Mouse (Mus musculus): ENCODE measurements at regions not wholly inside any gene's neighbourhood (a gene's known extent, or its start where the extent isn't known, plus 50 kb on each side); places are given as distances from the start of the nearest gene placed in this dataset.

DNA sequence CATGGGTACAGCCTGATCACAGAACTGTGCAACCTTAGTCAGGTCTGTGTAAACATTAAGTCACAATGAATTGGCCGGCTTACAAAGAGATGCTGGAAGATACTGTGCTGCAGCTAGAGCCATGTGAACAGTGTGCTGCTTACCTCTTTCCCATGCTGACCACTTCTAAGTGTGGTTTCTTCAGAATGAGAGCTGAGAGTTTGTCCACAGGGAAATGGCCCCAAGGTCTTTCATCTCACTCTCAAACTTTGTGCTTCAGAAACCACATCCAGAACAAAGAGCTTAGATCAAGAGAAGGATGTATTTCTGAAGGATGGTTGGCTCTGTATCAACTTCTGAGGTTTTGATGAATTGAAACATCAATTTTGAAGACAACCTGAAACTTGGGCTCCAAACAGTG is 165.7 kb downstream of the Lrrc3b start:
- 83% methylated on average over 1 of the region's 1 CpGs for WGBS
- Histone ChIP-seq H3K4me1 (replicated peaks; ENCODE audit: control insufficient read depth, insufficient read depth, low read length) (0 out of 2 replicates have a peak, but pooled peaks cover 3% of the 10 kb centered on the region), H3K4me3 (ENCODE audit: control insufficient read depth, insufficient read depth, low read length) (no peak overlapping the region), H3K27me3 (ENCODE audit: control insufficient read depth, insufficient read depth, low read length) (no peaks in the 10 kb centered on the region), H3K36me3 (ENCODE audit: control insufficient read depth, insufficient read depth, low read length) (no peaks in the 10 kb centered on the region), H3K27ac (ENCODE audit: control insufficient read depth, insufficient read depth, low read length) (no peak overlapping the region)
- DNase-seq, result no peak
- no peak for TF ChIP-seq POLR2A (IDR thresholded peaks at IDR 0.05; ENCODE audit: control insufficient read depth, extremely low read depth, insufficient read depth, low read length, poor library complexity)

DNA sequence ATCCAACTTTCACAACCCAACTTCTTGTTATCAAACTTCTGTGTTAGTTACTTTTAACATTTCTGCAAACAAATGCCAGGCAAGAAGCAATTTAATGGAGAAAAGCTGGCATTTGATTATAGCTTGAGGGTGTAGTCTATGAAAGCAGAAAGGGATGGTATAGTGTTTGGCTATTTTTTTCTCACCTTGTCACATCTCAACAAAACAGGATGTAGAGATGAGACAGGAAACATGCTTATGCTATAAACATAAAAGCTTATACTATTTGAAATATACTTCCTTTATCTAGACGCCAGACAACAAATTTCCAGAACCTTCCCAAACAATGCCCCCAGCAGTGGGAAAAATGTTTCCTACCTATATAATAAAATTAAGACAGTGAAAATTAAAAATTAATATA is 166.4 kb downstream of the Lrrc3b start:
- TF ChIP-seq POLR2A (IDR thresholded peaks at IDR 0.05; ENCODE audit: control insufficient read depth, extremely low read depth, insufficient read depth, low read length, poor library complexity) (no peak), CTCF (IDR thresholded peaks at IDR 0.05; ENCODE audit: borderline replicate concordance, control insufficient read depth, extremely low read depth, insufficient read depth, low read length, poor library complexity) (no peak)
- H3K4me1 ChIP-seq (replicated peaks; ENCODE audit: control insufficient read depth, insufficient read depth, low read length), result 0 out of 2 replicates have a peak, but pooled peaks cover 3% of the 10 kb centered on the region
- no peak for DNase-seq
- no peak overlapping the region for H3K27ac ChIP-seq (ENCODE audit: control insufficient read depth, insufficient read depth, low read length)
- no peaks in the 10 kb centered on the region for H3K36me3 ChIP-seq (ENCODE audit: control insufficient read depth, insufficient read depth, low read length)
- H3K27me3 ChIP-seq (ENCODE audit: control insufficient read depth, insufficient read depth, low read length), result no peaks in the 10 kb centered on the region
- no peak overlapping the region for H3K4me3 ChIP-seq (ENCODE audit: control insufficient read depth, insufficient read depth, low read length)
- WGBS, result 58% methylated on average over 1 of the region's 1 CpGs

DNA sequence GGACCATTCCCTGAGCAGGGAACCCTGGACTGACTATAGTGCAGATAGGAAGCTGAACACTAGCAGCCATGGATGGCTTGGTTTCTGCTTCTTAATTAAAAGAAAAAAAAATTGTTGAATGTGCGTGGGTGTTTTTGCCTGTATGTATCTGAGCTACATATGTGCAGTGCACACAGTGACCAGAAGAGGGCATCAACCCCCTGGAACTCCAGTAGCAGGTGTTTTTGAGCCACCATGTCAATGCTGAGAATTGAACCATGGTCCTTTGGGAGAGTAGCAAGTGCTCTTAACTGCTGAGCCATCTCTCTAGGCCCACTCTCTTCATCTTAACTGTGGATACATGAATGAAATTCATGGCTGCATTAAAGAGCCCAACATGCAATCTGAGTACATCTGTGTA is 172.5 kb downstream of the Lrrc3b start:
- TF ChIP-seq CTCF (IDR thresholded peaks at IDR 0.05; ENCODE audit: borderline replicate concordance, control insufficient read depth, extremely low read depth, insufficient read depth, low read length, poor library complexity) (no peak), POLR2A (IDR thresholded peaks at IDR 0.05; ENCODE audit: control insufficient read depth, extremely low read depth, insufficient read depth, low read length, poor library complexity) (no peak)
- WGBS, result 89% methylated on average over 1 of the region's 1 CpGs
- peak; percentile 43 for DNase-seq

DNA sequence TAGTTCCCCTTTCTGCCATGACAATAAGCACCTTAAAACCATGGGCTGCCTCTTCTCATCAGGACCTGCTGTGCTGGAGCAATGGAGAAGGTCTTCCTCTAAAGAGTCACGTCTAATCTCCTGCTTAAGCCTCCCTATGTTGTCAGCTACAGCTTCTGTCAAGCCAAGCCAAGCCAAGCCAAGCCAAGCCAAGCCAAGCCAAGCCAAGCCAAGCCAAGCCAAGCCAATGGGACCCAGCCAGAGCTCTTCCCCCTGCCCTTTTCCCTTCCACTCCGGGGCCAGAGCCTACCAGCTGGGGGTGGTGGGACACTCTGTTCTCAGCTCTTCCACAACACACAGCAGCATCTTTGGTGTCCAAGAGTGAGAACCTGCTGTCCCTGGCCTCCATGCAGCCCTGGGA is 175.8 kb downstream of the Lrrc3b start:
- Histone ChIP-seq H3K27me3 (ENCODE audit: control insufficient read depth, insufficient read depth, low read length) (no peaks in the 10 kb centered on the region), H3K4me3 (ENCODE audit: control insufficient read depth, insufficient read depth, low read length) (no peak overlapping the region), H3K27ac (ENCODE audit: control insufficient read depth, insufficient read depth, low read length) (no peak overlapping the region), H3K4me1 (replicated peaks; ENCODE audit: control insufficient read depth, insufficient read depth, low read length) (no peaks in the 10 kb centered on the region), H3K36me3 (ENCODE audit: control insufficient read depth, insufficient read depth, low read length) (no peaks in the 10 kb centered on the region)
- no peak for TF ChIP-seq CTCF (IDR thresholded peaks at IDR 0.05; ENCODE audit: borderline replicate concordance, control insufficient read depth, extremely low read depth, insufficient read depth, low read length, poor library complexity)
- no peak for TF ChIP-seq POLR2A (IDR thresholded peaks at IDR 0.05; ENCODE audit: control insufficient read depth, extremely low read depth, insufficient read depth, low read length, poor library complexity)
- 89% methylated on average over 2 of the region's 2 CpGs for WGBS
- no peak for DNase-seq

More for the DNA sequence above, 172.5 kb downstream of the Lrrc3b start:
- H3K4me1 ChIP-seq (replicated peaks; ENCODE audit: control insufficient read depth, insufficient read depth, low read length), result 0 out of 2 replicates have a peak, but pooled peaks cover 3% of the 10 kb centered on the region
- no peaks in the 10 kb centered on the region for H3K36me3 ChIP-seq (ENCODE audit: control insufficient read depth, insufficient read depth, low read length)
- no peak overlapping the region for H3K4me3 ChIP-seq (ENCODE audit: control insufficient read depth, insufficient read depth, low read length)
- H3K27ac ChIP-seq (ENCODE audit: control insufficient read depth, insufficient read depth, low read length), result no peak overlapping the region
- no peaks in the 10 kb centered on the region for H3K27me3 ChIP-seq (ENCODE audit: control insufficient read depth, insufficient read depth, low read length)

DNA sequence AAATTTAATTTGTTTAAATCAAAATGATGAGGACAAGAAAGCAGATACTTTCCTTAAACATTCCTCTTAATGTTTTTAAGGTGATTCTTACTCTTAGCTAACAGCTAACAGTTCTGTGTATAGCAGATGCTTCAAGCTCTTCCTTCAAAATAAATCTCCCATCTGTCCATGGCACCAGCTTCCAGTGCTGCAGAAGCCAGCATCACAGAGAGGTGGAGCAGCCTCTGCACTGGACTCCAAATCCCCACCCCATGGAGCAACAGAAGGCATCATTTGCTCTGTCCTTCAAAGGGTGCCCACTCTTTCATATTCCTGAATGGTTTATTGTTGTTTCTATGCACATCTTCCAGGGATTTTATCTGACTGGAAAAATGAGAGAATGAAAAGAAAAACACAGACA is 183.1 kb downstream of the Lrrc3b start:
- no peak overlapping the region for H3K27ac ChIP-seq (ENCODE audit: control insufficient read depth, insufficient read depth, low read length)
- no peak for TF ChIP-seq POLR2A (IDR thresholded peaks at IDR 0.05; ENCODE audit: control insufficient read depth, extremely low read depth, insufficient read depth, low read length, poor library complexity)
- TF ChIP-seq CTCF (IDR thresholded peaks at IDR 0.05; ENCODE audit: borderline replicate concordance, control insufficient read depth, extremely low read depth, insufficient read depth, low read length, poor library complexity), result no peak

DNA sequence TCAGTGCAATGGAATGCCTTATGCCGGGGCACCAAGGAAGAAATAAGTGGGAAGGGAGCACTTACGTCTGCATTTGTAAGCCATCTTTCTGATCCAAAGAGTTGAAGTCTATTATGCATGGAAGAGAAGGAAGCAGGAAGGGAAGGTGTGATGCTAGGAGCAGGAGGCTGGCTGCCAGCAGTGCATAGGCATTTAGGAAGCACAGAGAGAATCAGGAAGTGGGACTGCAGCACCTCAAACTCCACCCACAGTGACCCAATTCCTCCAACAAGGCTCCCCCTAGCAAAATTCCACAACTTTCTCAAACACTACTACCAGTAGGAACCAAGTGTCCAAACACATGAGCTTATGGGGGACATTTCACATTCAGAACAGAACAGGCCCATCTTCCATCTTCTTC is 233.2 kb downstream of the Lrrc3b start:
- DNase-seq, result no peak
- no peaks in the 10 kb centered on the region for H3K4me1 ChIP-seq (replicated peaks; ENCODE audit: control insufficient read depth, insufficient read depth, low read length)
- TF ChIP-seq CTCF (IDR thresholded peaks at IDR 0.05; ENCODE audit: borderline replicate concordance, control insufficient read depth, extremely low read depth, insufficient read depth, low read length, poor library complexity) (no peak), POLR2A (IDR thresholded peaks at IDR 0.05; ENCODE audit: control insufficient read depth, extremely low read depth, insufficient read depth, low read length, poor library complexity) (no peak)
- H3K4me3 ChIP-seq (ENCODE audit: control insufficient read depth, insufficient read depth, low read length), result no peak overlapping the region
- H3K36me3 ChIP-seq (ENCODE audit: control insufficient read depth, insufficient read depth, low read length), result no peaks in the 10 kb centered on the region
- WGBS, result 97% methylated on average over 2 of the region's 2 CpGs
- no peak overlapping the region for H3K27ac ChIP-seq (ENCODE audit: control insufficient read depth, insufficient read depth, low read length)
- no peaks in the 10 kb centered on the region for H3K27me3 ChIP-seq (ENCODE audit: control insufficient read depth, insufficient read depth, low read length)

More for the DNA sequence above, 183.1 kb downstream of the Lrrc3b start:
- Histone ChIP-seq H3K27me3 (ENCODE audit: control insufficient read depth, insufficient read depth, low read length) (no peaks in the 10 kb centered on the region), H3K4me3 (ENCODE audit: control insufficient read depth, insufficient read depth, low read length) (no peak overlapping the region), H3K36me3 (ENCODE audit: control insufficient read depth, insufficient read depth, low read length) (no peaks in the 10 kb centered on the region), H3K4me1 (replicated peaks; ENCODE audit: control insufficient read depth, insufficient read depth, low read length) (no peaks in the 10 kb centered on the region)
- DNase-seq, result no peak

DNA sequence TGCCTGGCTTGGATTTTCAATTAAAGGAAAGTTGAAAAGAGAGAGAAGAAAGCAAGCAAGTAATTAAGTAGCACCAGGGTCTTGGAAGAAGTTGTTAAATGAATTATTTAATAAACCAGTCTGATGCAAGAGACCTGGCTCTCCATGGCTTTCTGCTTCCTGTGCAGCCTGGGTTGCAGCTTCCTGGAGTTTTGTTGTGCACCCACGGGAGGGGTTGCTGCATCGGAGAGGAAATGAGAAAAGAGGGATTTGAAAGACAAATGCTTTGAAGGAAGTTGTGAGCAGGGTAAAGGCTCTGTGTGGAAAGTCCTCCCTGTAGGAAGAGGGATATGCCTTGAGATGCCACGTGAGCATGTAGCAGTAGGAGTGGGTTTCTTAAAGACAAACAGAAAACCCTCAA is 234.5 kb downstream of the Lrrc3b start:
- Histone ChIP-seq H3K4me1 (replicated peaks; ENCODE audit: control insufficient read depth, insufficient read depth, low read length) (no peaks in the 10 kb centered on the region), H3K36me3 (ENCODE audit: control insufficient read depth, insufficient read depth, low read length) (no peaks in the 10 kb centered on the region), H3K27me3 (ENCODE audit: control insufficient read depth, insufficient read depth, low read length) (no peaks in the 10 kb centered on the region), H3K4me3 (ENCODE audit: control insufficient read depth, insufficient read depth, low read length) (no peak overlapping the region), H3K27ac (ENCODE audit: control insufficient read depth, insufficient read depth, low read length) (no peak overlapping the region)
- 21% methylated on average over 3 of the region's 3 CpGs for WGBS
- TF ChIP-seq CTCF (IDR thresholded peaks at IDR 0.05; ENCODE audit: borderline replicate concordance, control insufficient read depth, extremely low read depth, insufficient read depth, low read length, poor library complexity) (no peak), POLR2A (IDR thresholded peaks at IDR 0.05; ENCODE audit: control insufficient read depth, extremely low read depth, insufficient read depth, low read length, poor library complexity) (no peak)
- no peak for DNase-seq
